Mouse (Mus musculus): ENCODE data around the gene Tectb. TPM values are rescaled to one million over a fixed set of nuclear protein-coding genes. Genes with fewer than 3 reads are reported as not detected.
"Not testable (repeated sequence)": the region's sequence is repeated elsewhere in the genome, so short reads cannot be mapped to it uniquely, and the experiment has no call there.

The Tectb gene
- polyA plus RNA-seq, 1 experiment from 2014 or later, result not detected

GRCm38 (mm10) chr19:55152274-55152673 is 28.3 kb upstream of the Tectb start:
- H3K9me3 ChIP-seq (ENCODE audit: control insufficient read depth, low read length); H3K9ac ChIP-seq (ENCODE audit: low read length); ATAC-seq (ENCODE audit: insufficient number of reproducible peaks, insufficient read depth, low FRiP score, low read depth); H3K27ac ChIP-seq (replicated peaks in 1 of 2; ENCODE audit: control insufficient read depth in 1 of 2, insufficient read depth in 1 of 2, low read depth in 2 of 2, low read length in 2 of 2); H3K4me2 ChIP-seq (ENCODE audit: low read length); H3K4me1 ChIP-seq (ENCODE audit: control insufficient read depth in 2 of 2, insufficient read depth in 2 of 2, low read length in 2 of 2); H3K27me3 ChIP-seq (ENCODE audit: control insufficient read depth, insufficient read depth, low read length); H3K4me3 ChIP-seq (ENCODE audit: control insufficient read depth in 1 of 2, insufficient read depth in 1 of 2, low read depth in 1 of 2, low read length in 2 of 2); H3K36me3 ChIP-seq (ENCODE audit: control insufficient read depth, insufficient read depth, low read length): not testable (repeated sequence)
- WGBS, result 57% methylated on average over 5 of the region's 6 CpGs

DNA sequence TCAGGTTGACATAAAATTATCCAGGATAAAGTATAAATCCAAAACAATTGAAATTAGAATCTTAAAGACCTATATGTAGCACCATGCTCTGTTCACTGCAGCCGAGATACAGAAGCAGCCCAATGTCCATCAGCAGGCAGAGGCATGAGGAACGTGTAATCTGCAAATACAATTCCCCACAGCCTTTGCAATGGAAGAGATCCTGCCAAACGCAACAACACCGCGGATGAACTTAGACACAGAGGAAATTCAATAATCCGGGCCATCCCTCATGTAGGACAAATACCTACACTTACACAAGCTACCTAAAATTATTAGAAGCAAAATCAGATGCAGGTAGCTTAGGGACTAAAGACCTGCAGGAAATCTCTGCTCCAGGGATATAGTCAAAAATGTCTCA is 27.6 kb upstream of the Tectb start:
- Histone ChIP-seq H3K9ac (ENCODE audit: low read length) (no peak overlapping the region), H3K36me3 (ENCODE audit: control insufficient read depth, insufficient read depth, low read length) (no peaks in the 10 kb centered on the region), H3K4me2 (ENCODE audit: low read length) (no peak overlapping the region), H3K27me3 (ENCODE audit: control insufficient read depth, insufficient read depth, low read length) (no peaks in the 10 kb centered on the region), H3K4me3 (ENCODE audit: control insufficient read depth in 1 of 2, insufficient read depth in 1 of 2, low read depth in 1 of 2, low read length in 2 of 2) (no peak overlapping the region), H3K4me1 (ENCODE audit: control insufficient read depth in 2 of 2, insufficient read depth in 2 of 2, low read length in 2 of 2) (no peaks in the 10 kb centered on the region), H3K27ac (replicated peaks in 1 of 2; ENCODE audit: control insufficient read depth in 1 of 2, insufficient read depth in 1 of 2, low read depth in 2 of 2, low read length in 2 of 2) (no peak overlapping the region), H3K9me3 (ENCODE audit: control insufficient read depth, low read length) (no peaks in the 10 kb centered on the region)
- no peak for ATAC-seq (ENCODE audit: insufficient number of reproducible peaks, insufficient read depth, low FRiP score, low read depth)
- 86% methylated on average over 6 of the region's 6 CpGs for WGBS

DNA sequence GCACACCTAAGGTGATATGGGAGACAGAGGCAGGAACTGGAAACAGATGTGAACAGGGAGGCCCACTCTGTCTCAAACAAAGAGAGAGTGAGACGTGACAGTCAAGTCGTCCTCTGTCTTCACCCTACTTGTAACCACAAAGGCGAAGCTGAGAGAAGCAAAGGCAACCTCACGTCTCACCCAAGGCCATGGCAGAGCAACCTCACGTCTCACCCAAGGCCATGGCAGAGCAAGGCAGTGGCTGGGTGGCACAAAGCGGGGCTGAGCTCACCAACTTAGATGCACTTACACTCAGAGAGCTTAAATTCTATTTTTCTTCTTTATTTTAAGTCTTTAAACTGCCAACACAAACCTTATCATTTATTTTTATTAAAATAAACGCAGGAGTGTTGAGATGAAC is 23.5 kb upstream of the Tectb start:
- H3K4me1 ChIP-seq (ENCODE audit: control insufficient read depth in 2 of 2, insufficient read depth in 2 of 2, low read length in 2 of 2), result no peaks in the 10 kb centered on the region
- ATAC-seq (ENCODE audit: insufficient number of reproducible peaks, insufficient read depth, low FRiP score, low read depth), result no peak
- no peak overlapping the region for H3K27ac ChIP-seq (replicated peaks in 1 of 2; ENCODE audit: control insufficient read depth in 1 of 2, insufficient read depth in 1 of 2, low read depth in 2 of 2, low read length in 2 of 2)
- H3K9me3 ChIP-seq (ENCODE audit: control insufficient read depth, low read length), result no peaks in the 10 kb centered on the region
- WGBS, result 77% methylated on average over 7 of the region's 7 CpGs
- no peaks in the 10 kb centered on the region for H3K27me3 ChIP-seq (ENCODE audit: control insufficient read depth, insufficient read depth, low read length)
- H3K4me2 ChIP-seq (ENCODE audit: low read length), result no peak overlapping the region
- no peak overlapping the region for H3K9ac ChIP-seq (ENCODE audit: low read length)
- no peak overlapping the region for H3K4me3 ChIP-seq (ENCODE audit: control insufficient read depth in 1 of 2, insufficient read depth in 1 of 2, low read depth in 1 of 2, low read length in 2 of 2)
- no peaks in the 10 kb centered on the region for H3K36me3 ChIP-seq (ENCODE audit: control insufficient read depth, insufficient read depth, low read length)

DNA sequence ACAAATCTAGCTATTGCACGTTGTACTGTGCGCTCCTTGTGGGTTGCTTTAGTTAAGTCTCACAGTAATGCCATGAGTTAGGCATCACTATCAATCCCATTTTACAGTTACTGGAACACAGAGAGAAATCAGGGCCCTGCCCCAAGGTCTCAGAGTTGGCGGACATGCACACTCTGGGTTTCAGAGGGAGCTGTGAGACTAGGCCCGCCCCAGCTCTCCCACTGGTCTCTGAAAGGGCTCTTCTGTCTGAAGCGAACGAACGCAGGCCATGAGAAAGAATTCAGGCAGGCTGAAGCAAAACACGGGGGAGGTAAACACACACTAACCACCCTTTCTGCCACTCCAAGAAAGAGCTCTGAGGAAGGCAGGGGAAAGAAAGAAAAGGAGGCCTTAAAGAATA is 21.9 kb upstream of the Tectb start:
- Histone ChIP-seq H3K4me1 (ENCODE audit: control insufficient read depth in 2 of 2, insufficient read depth in 2 of 2, low read length in 2 of 2) (no peaks in the 10 kb centered on the region), H3K4me3 (ENCODE audit: control insufficient read depth in 1 of 2, insufficient read depth in 1 of 2, low read depth in 1 of 2, low read length in 2 of 2) (no peak overlapping the region), H3K4me2 (ENCODE audit: low read length) (no peak overlapping the region), H3K27ac (replicated peaks in 1 of 2; ENCODE audit: control insufficient read depth in 1 of 2, insufficient read depth in 1 of 2, low read depth in 2 of 2, low read length in 2 of 2) (no peak overlapping the region), H3K9me3 (ENCODE audit: control insufficient read depth, low read length) (no peaks in the 10 kb centered on the region), H3K27me3 (ENCODE audit: control insufficient read depth, insufficient read depth, low read length) (no peaks in the 10 kb centered on the region), H3K36me3 (ENCODE audit: control insufficient read depth, insufficient read depth, low read length) (no peaks in the 10 kb centered on the region), H3K9ac (ENCODE audit: low read length) (no peak overlapping the region)
- no peak for ATAC-seq (ENCODE audit: insufficient number of reproducible peaks, insufficient read depth, low FRiP score, low read depth)
- WGBS, result 65% methylated on average over 8 of the region's 8 CpGs

DNA sequence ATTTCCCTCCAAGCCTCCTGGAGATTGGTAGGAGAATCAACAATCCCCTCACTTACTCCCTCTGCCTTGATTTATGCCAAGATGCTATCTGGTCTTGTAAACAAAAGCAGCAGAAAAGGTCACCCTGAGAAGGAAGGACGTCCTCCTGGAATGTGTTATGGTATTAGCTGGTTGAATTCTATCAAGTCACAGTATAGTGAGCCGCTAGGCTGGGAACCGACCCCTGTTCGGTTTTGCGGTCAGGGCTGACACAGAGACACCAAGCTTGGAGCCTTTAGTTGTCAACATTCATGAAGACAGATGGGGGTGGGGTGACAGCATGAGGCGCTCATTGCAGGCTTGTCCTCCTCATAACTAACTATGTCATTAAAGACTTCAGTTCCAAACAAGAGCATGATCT is 20.7 kb upstream of the Tectb start:
- Histone ChIP-seq H3K27ac (replicated peaks in 1 of 2; ENCODE audit: control insufficient read depth in 1 of 2, insufficient read depth in 1 of 2, low read depth in 2 of 2, low read length in 2 of 2) (no peak overlapping the region), H3K4me1 (ENCODE audit: control insufficient read depth in 2 of 2, insufficient read depth in 2 of 2, low read length in 2 of 2) (no peaks in the 10 kb centered on the region), H3K9ac (ENCODE audit: low read length) (no peak overlapping the region), H3K36me3 (ENCODE audit: control insufficient read depth, insufficient read depth, low read length) (no peaks in the 10 kb centered on the region), H3K9me3 (ENCODE audit: control insufficient read depth, low read length) (no peaks in the 10 kb centered on the region), H3K4me3 (ENCODE audit: control insufficient read depth in 1 of 2, insufficient read depth in 1 of 2, low read depth in 1 of 2, low read length in 2 of 2) (no peak overlapping the region), H3K4me2 (ENCODE audit: low read length) (no peak overlapping the region), H3K27me3 (ENCODE audit: control insufficient read depth, insufficient read depth, low read length) (no peaks in the 10 kb centered on the region)
- ATAC-seq (ENCODE audit: insufficient number of reproducible peaks, insufficient read depth, low FRiP score, low read depth), result no peak
- 68% methylated on average over 6 of the region's 6 CpGs for WGBS

GRCm38 (mm10) chr19:55162271-55162670 is 18.3 kb upstream of the Tectb start:
- no peak overlapping the region for H3K9ac ChIP-seq (ENCODE audit: low read length)
- H3K4me2 ChIP-seq (ENCODE audit: low read length), result no peak overlapping the region
- H3K27me3 ChIP-seq (ENCODE audit: control insufficient read depth, insufficient read depth, low read length), result no peaks in the 10 kb centered on the region
- H3K4me3 ChIP-seq (ENCODE audit: control insufficient read depth in 1 of 2, insufficient read depth in 1 of 2, low read depth in 1 of 2, low read length in 2 of 2), result no peak overlapping the region
- H3K36me3 ChIP-seq (ENCODE audit: control insufficient read depth, insufficient read depth, low read length), result no peaks in the 10 kb centered on the region
- H3K27ac ChIP-seq (replicated peaks in 1 of 2; ENCODE audit: control insufficient read depth in 1 of 2, insufficient read depth in 1 of 2, low read depth in 2 of 2, low read length in 2 of 2), result no peak overlapping the region
- WGBS, result 76% methylated on average over 4 of the region's 4 CpGs
- peaks cover 0 to 3% of the 10 kb centered on the region in 2 experiments; a peak in 1 of 4 replicates for H3K4me1 ChIP-seq (ENCODE audit: control insufficient read depth in 2 of 2, insufficient read depth in 2 of 2, low read length in 2 of 2)
- H3K9me3 ChIP-seq (ENCODE audit: control insufficient read depth, low read length), result no peaks in the 10 kb centered on the region
- no peak for ATAC-seq (ENCODE audit: insufficient number of reproducible peaks, insufficient read depth, low FRiP score, low read depth)

- Histone ChIP-seq H3K4me1 (ENCODE audit: control insufficient read depth in 2 of 2, insufficient read depth in 2 of 2, low read length in 2 of 2) (peaks cover 0 to 3% of the 10 kb centered on the region in 2 experiments; a peak in 1 of 4 replicates), H3K9ac (ENCODE audit: low read length) (no peak overlapping the region), H3K36me3 (ENCODE audit: control insufficient read depth, insufficient read depth, low read length) (no peaks in the 10 kb centered on the region), H3K27ac (replicated peaks in 1 of 2; ENCODE audit: control insufficient read depth in 1 of 2, insufficient read depth in 1 of 2, low read depth in 2 of 2, low read length in 2 of 2) (no peak overlapping the region), H3K9me3 (ENCODE audit: control insufficient read depth, low read length) (no peaks in the 10 kb centered on the region), H3K4me2 (ENCODE audit: low read length) (no peak overlapping the region), H3K27me3 (ENCODE audit: control insufficient read depth, insufficient read depth, low read length) (no peaks in the 10 kb centered on the region), H3K4me3 (ENCODE audit: control insufficient read depth in 1 of 2, insufficient read depth in 1 of 2, low read depth in 1 of 2, low read length in 2 of 2) (no peak overlapping the region)
- no peak for ATAC-seq (ENCODE audit: insufficient number of reproducible peaks, insufficient read depth, low FRiP score, low read depth)
- WGBS, result 39% methylated on average over 1 of the region's 1 CpGs
These were observed 16.4 kb upstream of the Tectb start for GRCm38 (mm10) chr19:55164162-55164561.

- Histone ChIP-seq H3K4me3 (ENCODE audit: control insufficient read depth in 1 of 2, insufficient read depth in 1 of 2, low read depth in 1 of 2, low read length in 2 of 2) (no peak overlapping the region), H3K4me1 (ENCODE audit: control insufficient read depth in 2 of 2, insufficient read depth in 2 of 2, low read length in 2 of 2) (peaks cover 0 to 3% of the 10 kb centered on the region in 2 experiments; a peak in 1 of 4 replicates), H3K4me2 (ENCODE audit: low read length) (no peak overlapping the region), H3K27ac (replicated peaks in 1 of 2; ENCODE audit: control insufficient read depth in 1 of 2, insufficient read depth in 1 of 2, low read depth in 2 of 2, low read length in 2 of 2) (no peak overlapping the region), H3K9me3 (ENCODE audit: control insufficient read depth, low read length) (peaks cover 6% of the 10 kb centered on the region), H3K9ac (ENCODE audit: low read length) (no peak overlapping the region), H3K27me3 (ENCODE audit: control insufficient read depth, insufficient read depth, low read length) (no peaks in the 10 kb centered on the region), H3K36me3 (ENCODE audit: control insufficient read depth, insufficient read depth, low read length) (no peaks in the 10 kb centered on the region)
- WGBS, result 64% methylated on average over 1 of the region's 1 CpGs
- ATAC-seq (ENCODE audit: insufficient number of reproducible peaks, insufficient read depth, low FRiP score, low read depth), result no peak
These were observed 15.2 kb upstream of the Tectb start for GRCm38 (mm10) chr19:55165183-55165865.

Data from heart, embryonic 14.5 days (tissue).